Mouse (Mus musculus) heart, postnatal 14 days (tissue): ENCODE data around the gene Fam71e2. TPM values are rescaled to one million over a fixed set of nuclear protein-coding genes. Genes with fewer than 3 reads are reported as not detected.

Experiments used
- DNase-seq, 2 experiments: peaks; one replicate each; pipeline ENCODE4 v3.0.0; 2021 to 2022
- intact Hi-C: fragments of 180-260 bp; cut with DNase I; formaldehyde crosslinking; loops from one replicate; pipeline ENCODE4 v1.15.1; 2025
- total RNA-seq, 2 experiments: library from RNA; stranded (reverse); gene quantifications; 2 replicates each; pipeline ENCODE4 v1.2.3; 2021

Fam71e2 gene
- total RNA-seq, 2 experiments from 2014 or later, result not detected

GRCm38 (mm10) chr7:4741672-4742481 lies 29.2 kb downstream of the Fam71e2 start:
- intact Hi-C loops, result loop anchor here (2.0 kb wide), 1 partner anchor 47 kb away; the partner anchor contains the start of gene Tmem238
- no peak for DNase-seq

GRCm38 (mm10) chr7:4741151-4741550 lies 30.0 kb downstream of the Fam71e2 start:
- intact Hi-C loops, result loop anchor here (2.0 kb wide), 1 partner anchor 48 kb away; the partner anchor contains the start of gene Tmem238
- peak; percentile 67 to 73 for DNase-seq

- intact Hi-C loops, result loop anchor here (2.0 kb wide), 1 partner anchor 48 kb away; the partner anchor contains the start of gene Tmem238
- DNase-seq, result no peak
These were observed 30.8 kb downstream of the Fam71e2 start for GRCm38 (mm10) chr7:4740309-4740727.

DNA sequence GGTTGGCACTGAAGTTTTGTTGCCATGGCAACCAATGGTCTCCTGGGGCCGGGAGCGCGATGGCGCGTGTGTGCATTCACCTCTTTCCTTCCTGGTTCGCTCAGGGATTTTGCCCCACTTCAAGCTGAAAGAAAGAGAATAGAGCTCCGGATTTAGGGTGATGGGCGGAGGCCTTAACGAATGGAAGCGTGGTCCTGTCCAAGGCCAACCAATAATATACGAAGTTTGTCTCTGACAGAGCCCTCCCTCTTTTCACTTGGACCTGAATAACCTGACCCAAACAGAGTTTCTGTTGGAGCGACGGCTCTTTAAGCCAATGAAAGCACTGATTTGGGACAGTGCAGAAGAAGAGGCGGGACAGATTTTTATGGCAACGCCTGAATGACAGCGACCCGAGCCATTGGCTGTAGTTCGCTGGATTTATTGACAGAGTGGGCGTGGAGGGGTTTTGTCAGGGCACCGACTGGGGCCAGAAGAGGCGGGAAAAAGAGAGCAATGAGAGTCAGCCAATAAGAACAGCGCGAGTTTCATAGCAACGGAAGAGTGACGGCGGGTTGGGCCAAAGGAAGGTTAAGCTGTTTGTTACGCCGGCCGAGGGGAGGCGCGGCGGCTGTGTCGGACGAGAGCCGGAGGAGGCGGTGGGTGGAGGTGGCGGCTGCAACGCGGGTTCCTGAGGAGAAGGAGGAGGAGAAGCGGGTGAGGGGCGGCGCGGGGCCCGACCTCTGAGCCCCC lies 31.4 kb downstream of the Fam71e2 start, which contains the start of gene Kmt5c:
Gene Kmt5c (plus strand): TSS at position 572 of the 732 bp plus-strand sequence.
- intact Hi-C loops, result loop anchor here (2.0 kb wide), 1 partner anchor 49 kb away; the partner anchor contains the start of gene Tmem238

DNA sequence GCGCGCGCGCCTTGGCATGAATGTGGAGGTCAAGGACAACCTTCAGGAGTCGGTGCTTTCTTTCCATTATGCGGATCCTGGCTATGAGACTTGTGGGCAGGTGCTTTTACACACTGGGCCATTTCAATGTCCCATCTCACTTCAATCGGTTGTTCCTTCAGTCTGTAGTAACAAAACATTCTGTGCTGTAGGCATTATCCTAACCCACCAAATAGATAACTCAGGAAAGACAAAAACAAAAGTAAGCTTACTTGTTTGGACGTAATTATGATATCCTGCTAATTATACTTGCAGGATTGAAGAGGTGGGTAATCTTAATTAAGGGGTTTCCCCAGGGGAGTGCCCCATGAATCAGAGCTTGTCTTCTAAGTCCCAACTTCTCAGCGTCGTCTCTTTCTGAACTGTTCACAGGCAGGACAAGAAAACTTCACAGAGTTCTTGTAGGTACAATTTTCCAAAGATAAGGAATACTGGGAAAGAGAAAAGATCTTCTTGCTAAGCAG lies 32.0 kb downstream of the Fam71e2 start:
- no peak for DNase-seq
- intact Hi-C loops, result no loop called here

More for the DNA sequence above, 31.4 kb downstream of the Fam71e2 start, which contains the start of gene Kmt5c:
- peak; percentile 95 to 96 for DNase-seq

GRCm38 (mm10) chr7:4732968-4733392 lies 38.1 kb downstream of the Fam71e2 start:
- intact Hi-C loops, result no loop called here
- no peak for DNase-seq

GRCm38 (mm10) chr7:4731090-4731489 lies 40.0 kb downstream of the Fam71e2 start:
- no peak for DNase-seq

DNA sequence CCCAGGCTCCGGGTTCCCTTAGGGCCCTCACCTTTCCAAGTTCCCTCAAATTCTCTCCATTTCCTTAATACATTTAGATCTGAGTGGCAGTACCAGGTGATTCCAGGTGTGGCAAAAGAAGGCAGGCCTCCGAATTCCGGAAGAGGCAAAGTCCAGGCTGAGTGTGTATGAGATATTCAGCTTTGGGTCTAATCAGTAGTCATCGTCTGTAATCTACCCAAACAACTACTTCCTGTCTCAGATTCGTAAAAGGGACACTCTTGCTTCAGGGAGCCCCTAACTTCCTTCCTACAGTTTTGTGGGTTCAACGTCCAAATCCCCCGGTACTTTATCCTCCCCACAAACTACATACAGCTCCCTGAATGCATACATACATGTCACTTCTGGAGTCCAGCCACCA lies 45.9 kb downstream of the Fam71e2 start, which contains the start of gene Tmem150b:
Gene Tmem150b (minus strand): TSS at position 81 of the 400 bp plus-strand sequence.
- intact Hi-C loops, result no loop called here
- DNase-seq, result no peak

More at GRCm38 (mm10) chr7:4731090-4731489, 40.0 kb downstream of the Fam71e2 start:
- intact Hi-C loops, result no loop called here

DNA sequence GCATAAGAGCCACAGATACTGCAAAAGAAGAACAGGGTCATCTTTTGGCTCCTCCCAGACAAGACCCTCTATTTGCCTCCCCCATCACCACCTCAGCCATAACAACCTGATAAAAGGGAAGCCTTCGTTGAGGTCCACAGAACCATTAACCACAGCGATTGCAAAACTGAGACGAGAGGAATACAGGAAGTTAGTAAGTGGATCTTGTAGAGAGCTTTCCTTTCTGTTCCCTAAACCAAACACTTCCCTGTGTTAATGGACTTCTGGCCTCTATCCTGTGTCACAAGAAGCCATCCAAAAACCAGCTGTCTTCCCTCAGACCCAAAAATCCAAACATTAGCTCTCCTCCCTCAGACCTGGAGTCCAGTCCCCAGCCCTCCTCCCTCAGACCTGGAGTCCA lies 46.7 kb downstream of the Fam71e2 start:
- no peak for DNase-seq
- intact Hi-C loops, result no loop called here

GRCm38 (mm10) chr7:4723508-4723907 lies 47.6 kb downstream of the Fam71e2 start:
- intact Hi-C loops, result no loop called here
- DNase-seq, result peak in 1 of 2 experiments; percentile 26

DNA sequence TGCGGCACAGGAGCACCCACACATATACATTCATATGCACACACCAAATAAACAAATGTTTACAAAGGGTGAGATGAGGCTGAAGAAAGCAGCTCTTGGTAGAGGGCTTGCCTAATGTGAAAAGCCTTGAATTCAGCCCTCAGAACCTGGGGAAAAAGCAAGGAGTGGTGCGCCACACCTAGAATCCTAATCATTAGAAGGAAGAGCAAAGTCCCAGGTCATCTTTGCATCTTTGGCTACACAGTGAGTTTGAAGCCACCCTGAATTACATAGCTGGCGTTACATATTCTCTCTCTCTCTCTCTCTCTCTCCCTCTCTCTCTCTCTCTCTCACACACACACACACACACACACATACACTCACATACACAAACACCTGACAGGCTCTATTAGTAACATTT lies 51.8 kb downstream of the Fam71e2 start:
- intact Hi-C loops, result no loop called here
- no peak for DNase-seq

DNA sequence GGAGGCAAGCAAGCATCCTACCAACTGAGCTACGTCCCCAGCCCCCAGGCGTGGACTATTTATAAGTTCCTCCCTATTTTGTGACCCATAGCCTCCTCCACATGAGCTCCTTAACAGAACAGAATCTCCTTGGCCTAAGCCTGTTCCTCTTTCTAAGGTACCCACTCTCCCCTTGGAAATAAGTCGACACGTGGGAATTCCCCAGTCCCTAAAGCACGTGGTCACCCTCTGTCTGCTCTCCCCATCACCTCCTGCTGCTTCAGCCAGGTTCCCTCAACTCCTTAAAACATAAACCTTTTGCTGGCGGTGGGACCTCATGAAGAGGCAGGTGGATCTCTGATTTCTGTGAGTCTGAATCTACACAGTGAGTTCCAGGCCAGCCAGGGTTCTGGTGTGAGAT lies 54.1 kb downstream of the Fam71e2 start:
- intact Hi-C loops, result no loop called here
- no peak for DNase-seq

GRCm38 (mm10) chr7:4712594-4712993 lies 58.5 kb downstream of the Fam71e2 start:
- DNase-seq, result no peak
- intact Hi-C loops, result no loop called here

DNA sequence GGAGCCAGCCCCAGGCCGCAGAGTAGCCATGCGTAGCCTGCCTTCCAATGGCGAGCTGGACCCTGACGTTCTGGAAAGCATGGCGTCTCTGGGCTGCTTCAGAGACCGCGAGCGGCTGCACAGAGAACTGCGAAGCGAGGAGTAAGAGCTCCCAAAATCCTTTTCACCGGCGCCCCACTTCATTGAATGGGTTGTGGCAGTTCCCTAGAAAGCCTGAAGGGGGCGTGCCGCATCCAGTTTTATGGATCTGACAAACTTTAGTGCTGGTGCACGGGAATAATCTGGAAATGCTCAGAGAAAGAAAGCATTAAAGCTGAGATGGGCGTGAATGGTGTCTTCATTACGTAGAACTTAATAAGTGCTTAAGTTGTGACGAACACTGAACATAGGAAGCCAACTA lies 66.0 kb downstream of the Fam71e2 start:
- DNase-seq, result peak; percentile 30 to 39
- intact Hi-C loops, result loop anchor here (5.0 to 10.0 kb wide), 2 partner anchors 92 to 150 kb away; no protein-coding TSS in a partner anchor

Other genes starting within 250 kb of the Fam71e2 start
- 1,000 to 10,000 TPM; 7,272 to 7,308 TPM for gene Tnni3, start 247.1 kb downstream of the Fam71e2 start, total RNA-seq
- 1 to 10 TPM; 1.8 to 1.9 TPM for gene Dnaaf3, start 238.8 kb downstream of the Fam71e2 start, total RNA-seq
- gene Syt5, start 223.8 kb downstream of the Fam71e2 start, total RNA-seq, result 1 to 10 TPM; 1.4 to 1.9 TPM
- gene Ptprh, start 167.3 kb downstream of the Fam71e2 start, total RNA-seq, result not detected
- 1 to 10 TPM; 6.8 to 7.4 TPM for gene Tmem86b, start 139.9 kb downstream of the Fam71e2 start, total RNA-seq
- gene Ppp6r1, start 112.3 kb downstream of the Fam71e2 start, total RNA-seq, result 10 to 100 TPM; 73.7 to 78.8 TPM
- gene Hspbp1, start 86.2 kb downstream of the Fam71e2 start, total RNA-seq, result 10 to 100 TPM; 29.2 to 33.7 TPM
- 1 to 10 TPM; 1.6 to 1.8 TPM for gene Brsk1, start 80.7 kb downstream of the Fam71e2 start, total RNA-seq
- gene Tmem150b, start 46.1 kb downstream of the Fam71e2 start, total RNA-seq, result not detected
- gene Kmt5c, start 31.2 kb downstream of the Fam71e2 start, total RNA-seq, result 10 to 100 TPM; 30.5 to 31.9 TPM
- 1 to 10 TPM; 5.2 to 7.0 TPM for gene Cox6b2, start 18.2 kb downstream of the Fam71e2 start, total RNA-seq
- under 1 TPM in 1 of 2 experiments, not detected in 1; 0.12 TPM for gene Il11, start 11.6 kb upstream of the Fam71e2 start, total RNA-seq
- gene Tmem190, start 11.6 kb upstream of the Fam71e2 start, total RNA-seq, result not detected
- gene Tmem238, start 18.4 kb upstream of the Fam71e2 start, total RNA-seq, result 1 to 10 TPM; 4.2 to 4.3 TPM
- gene Rpl28, start 21.6 kb upstream of the Fam71e2 start, total RNA-seq, result 100 to 1,000 TPM; 469 to 532 TPM
- 100 to 1,000 TPM in 1 of 2 experiments, 10 to 100 TPM in 1; 97.9 to 112 TPM for gene Ube2s, start 41.3 kb upstream of the Fam71e2 start, total RNA-seq
- under 1 TPM in 1 of 2 experiments, not detected in 1; 0.05 TPM for gene Shisa7, start 73.4 kb upstream of the Fam71e2 start, total RNA-seq
- 1 to 10 TPM; 3.1 to 4.2 TPM for gene Isoc2b, start 99.0 kb upstream of the Fam71e2 start, total RNA-seq
- 10 to 100 TPM; 22.9 to 27.0 TPM for gene Isoc2a, start 105.9 kb upstream of the Fam71e2 start, total RNA-seq
- gene Gm36210, start 135.2 kb upstream of the Fam71e2 start, total RNA-seq, result not detected
- gene Zfp628, start 143.9 kb upstream of the Fam71e2 start, total RNA-seq, result 1 to 10 TPM; 9.4 to 9.6 TPM
- gene Nat14, start 150.7 kb upstream of the Fam71e2 start, total RNA-seq, result 1 to 10 TPM; 5.9 to 6.1 TPM
- gene Ssc5d, start 154.5 kb upstream of the Fam71e2 start, total RNA-seq, result 1 to 10 TPM; 7.8 TPM
- gene Sbk2, start 193.1 kb upstream of the Fam71e2 start, total RNA-seq, result 10 to 100 TPM in 1 of 2 experiments, 1 to 10 TPM in 1; 4.2 to 11.6 TPM
- 10 to 100 TPM; 14.9 to 37.3 TPM for gene Sbk3, start 199.9 kb upstream of the Fam71e2 start, total RNA-seq
- gene Zfp579, start 224.9 kb upstream of the Fam71e2 start, total RNA-seq, result 10 to 100 TPM; 14.3 to 18.1 TPM
- gene Zfp524, start 243.1 kb upstream of the Fam71e2 start, total RNA-seq, result 1 to 10 TPM; 8.1 to 8.6 TPM
- gene Fiz1, start 243.4 kb upstream of the Fam71e2 start, total RNA-seq, result 10 to 100 TPM; 17.0 to 20.2 TPM
- gene Gm44973, start 244.2 kb upstream of the Fam71e2 start, total RNA-seq, result not detected
- 10 to 100 TPM; 18.2 to 19.9 TPM for gene Zfp865, start 249.1 kb upstream of the Fam71e2 start, total RNA-seq
- gene Ccdc106, start 249.3 kb upstream of the Fam71e2 start, total RNA-seq, result under 1 TPM; 0.17 TPM